Mouse (Mus musculus) v-Abl transformed pro-B cells (cell line): Measurements from ENCODE around the gene Mast4.

Experiments used
- in situ Hi-C, 2 experiments: fragments of 400-800 bp; cut with MboI; formaldehyde crosslinking; loops; one replicate each; pipeline ENCODE4 v1.15.1; 2025; ENCODE audit not compliant: unreplicated experiment in 2 of 2

The Mast4 gene

DNA sequence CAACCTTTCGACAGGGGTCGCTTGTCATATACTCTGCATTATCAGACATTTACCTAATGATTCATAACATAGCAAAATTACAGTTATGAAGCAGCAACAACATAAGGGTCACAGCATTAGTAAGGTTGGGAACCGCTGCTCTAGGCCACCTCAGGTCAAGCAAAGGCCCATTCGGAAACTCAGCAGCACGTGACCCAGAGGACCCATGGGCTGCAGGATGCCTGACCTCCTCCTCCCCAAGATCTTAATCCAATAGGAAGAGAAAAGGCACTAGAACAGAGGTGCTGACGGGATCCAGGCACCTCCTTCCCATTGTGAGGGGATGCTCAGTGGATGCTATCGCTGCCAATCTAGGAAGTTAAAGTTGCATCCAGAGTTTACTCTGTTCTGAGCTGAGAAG lies 432.2 kb downstream of the Mast4 start:
- in situ Hi-C loops: loop anchor here (10.0 to 25.0 kb wide), 6 partner anchors 157 to 1190 kb away; partner anchors contain the start of gene Pik3r1 (in 1 of the 2)

DNA sequence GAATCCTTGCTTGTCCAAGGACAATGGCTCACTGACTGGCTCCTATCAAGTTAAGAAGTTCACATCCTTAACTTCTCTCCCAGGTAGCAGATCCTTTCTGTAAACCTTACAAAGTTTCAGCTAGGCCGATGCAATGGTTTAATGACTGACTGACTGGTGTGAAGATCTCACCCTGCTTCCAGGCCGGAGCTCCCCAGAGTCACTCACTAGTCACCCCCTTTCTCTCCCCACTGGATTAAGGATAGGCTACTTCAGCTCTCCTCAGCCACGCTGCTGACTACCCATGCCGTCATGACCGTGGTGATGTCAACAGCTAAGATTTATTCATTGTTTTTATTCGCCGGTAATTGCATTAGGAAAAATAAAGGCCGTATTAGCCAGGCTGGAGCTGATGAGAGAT lies 433.8 kb downstream of the Mast4 start:
- in situ Hi-C loops: loop anchor here (10.0 to 25.0 kb wide), 6 partner anchors 156 to 1188 kb away; partner anchors contain the start of gene Pik3r1 (in 1 of the 2)

DNA sequence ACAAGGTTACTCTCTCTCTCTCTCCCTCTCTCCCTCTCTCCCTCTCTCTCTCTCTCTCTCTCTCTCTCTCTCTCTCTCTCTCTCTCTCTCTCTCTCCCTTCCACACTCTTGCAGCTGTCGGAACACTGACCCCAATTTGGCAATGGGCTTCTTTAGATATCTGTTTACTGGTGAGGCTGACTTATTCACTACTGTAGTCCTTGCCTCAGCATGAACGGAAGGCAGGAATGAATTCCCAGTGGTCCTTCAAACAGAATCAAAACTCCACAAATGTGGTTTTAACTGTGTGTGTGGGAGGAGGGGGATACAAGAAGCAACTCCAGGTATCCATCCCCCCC lies 434.2 kb downstream of the Mast4 start:
- in situ Hi-C loops: loop anchor here (10.0 to 25.0 kb wide), 6 partner anchors 155 to 1188 kb away; partner anchors contain the start of gene Pik3r1 (in 1 of the 2)

DNA sequence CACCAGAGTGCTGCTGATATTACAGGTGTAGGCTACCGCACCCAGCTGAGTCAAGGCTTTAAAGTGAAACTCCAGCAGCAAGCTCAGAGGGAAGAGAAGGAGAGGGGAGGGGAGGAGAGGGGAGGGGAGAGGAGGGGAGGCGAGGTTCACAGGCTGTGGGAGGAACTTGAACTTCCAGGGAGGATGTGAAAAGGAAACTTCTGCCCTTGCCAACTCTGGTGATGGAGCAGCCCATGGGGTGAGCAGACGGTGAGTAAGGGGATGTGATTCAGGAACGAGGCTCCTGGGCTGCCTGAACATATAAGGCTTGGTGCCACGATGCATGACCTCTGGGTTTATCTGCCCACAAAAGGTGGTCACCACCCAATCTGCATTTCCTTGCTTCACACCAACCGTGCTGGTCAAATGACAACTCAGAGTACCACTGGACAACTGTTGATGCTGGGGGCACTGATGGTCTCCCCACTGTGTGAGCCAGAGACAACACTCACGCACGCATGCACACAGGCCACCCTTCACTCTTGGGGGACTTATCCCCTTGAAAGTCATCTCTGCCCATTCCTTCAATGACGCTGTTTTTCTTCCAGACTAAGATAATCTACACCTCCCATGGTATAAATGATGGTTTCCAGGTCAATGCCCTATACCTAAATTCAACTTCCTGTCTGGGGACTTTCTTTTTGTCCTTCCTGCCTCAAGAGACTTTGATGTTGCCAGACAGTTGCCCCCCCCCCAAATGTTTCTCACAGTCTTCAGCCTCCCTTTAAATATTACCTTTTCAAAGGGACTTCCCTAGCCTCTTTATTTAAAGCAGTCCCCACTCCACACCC lies 434.8 kb downstream of the Mast4 start:
- in situ Hi-C loops: loop anchor here (5.0 to 25.0 kb wide), 7 partner anchors 155 to 1187 kb away; partner anchors contain the start of genes Cd180 (in 1 of the 2) and Pik3r1 (in 1 of the 2)

- in situ Hi-C loops: loop anchor here in 1 of 2 experiments (5.0 kb wide), 1 partner anchor 206 kb away; the partner anchor contains the start of gene Cd180
Observed at GRCm38 (mm10) chr13:102898374-102899131, 435.7 kb downstream of the Mast4 start.

DNA sequence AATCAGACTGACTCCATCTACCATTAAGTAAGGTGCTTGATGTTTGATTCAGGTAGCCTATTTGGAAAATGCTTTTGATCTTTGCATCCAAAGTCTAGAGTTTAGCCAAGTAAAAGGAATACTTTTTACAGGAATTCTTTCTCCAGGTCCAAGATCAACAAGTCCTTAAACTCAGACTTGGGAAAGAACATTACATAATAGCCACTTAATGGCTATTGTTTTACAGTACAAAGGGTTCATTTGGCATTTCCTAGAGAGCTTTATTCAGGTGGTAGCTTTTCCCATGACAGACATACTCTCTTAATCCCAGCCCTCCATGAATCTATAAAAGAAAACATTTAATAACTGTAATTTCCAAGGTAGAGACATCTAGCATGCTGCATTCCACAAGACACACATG lies 438.0 kb downstream of the Mast4 start:
- in situ Hi-C loops: loop anchor here in 1 of 2 experiments (5.0 kb wide), 1 partner anchor 204 kb away; the partner anchor contains the start of gene Cd180

DNA sequence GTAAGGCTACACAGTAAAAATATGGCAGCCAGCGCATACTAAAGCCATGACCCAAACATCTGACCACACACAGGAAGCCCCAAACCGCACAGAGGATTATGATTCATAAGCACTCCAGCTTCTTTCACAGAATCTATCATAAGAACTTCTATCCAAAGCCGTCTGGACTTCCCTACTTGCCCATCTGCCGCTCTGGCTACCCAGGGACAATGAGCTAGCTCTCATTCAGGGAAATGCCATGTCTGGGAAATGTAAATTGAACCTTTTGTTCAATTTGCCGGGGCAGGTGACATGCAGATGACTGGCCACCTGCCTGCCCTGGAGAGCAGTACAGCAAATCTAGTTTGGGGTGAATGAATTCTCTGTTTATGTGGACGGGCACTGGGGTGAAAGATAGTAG lies 438.4 kb downstream of the Mast4 start:
- in situ Hi-C loops: loop anchor here in 1 of 2 experiments (5.0 kb wide), 1 partner anchor 204 kb away; the partner anchor contains the start of gene Cd180

DNA sequence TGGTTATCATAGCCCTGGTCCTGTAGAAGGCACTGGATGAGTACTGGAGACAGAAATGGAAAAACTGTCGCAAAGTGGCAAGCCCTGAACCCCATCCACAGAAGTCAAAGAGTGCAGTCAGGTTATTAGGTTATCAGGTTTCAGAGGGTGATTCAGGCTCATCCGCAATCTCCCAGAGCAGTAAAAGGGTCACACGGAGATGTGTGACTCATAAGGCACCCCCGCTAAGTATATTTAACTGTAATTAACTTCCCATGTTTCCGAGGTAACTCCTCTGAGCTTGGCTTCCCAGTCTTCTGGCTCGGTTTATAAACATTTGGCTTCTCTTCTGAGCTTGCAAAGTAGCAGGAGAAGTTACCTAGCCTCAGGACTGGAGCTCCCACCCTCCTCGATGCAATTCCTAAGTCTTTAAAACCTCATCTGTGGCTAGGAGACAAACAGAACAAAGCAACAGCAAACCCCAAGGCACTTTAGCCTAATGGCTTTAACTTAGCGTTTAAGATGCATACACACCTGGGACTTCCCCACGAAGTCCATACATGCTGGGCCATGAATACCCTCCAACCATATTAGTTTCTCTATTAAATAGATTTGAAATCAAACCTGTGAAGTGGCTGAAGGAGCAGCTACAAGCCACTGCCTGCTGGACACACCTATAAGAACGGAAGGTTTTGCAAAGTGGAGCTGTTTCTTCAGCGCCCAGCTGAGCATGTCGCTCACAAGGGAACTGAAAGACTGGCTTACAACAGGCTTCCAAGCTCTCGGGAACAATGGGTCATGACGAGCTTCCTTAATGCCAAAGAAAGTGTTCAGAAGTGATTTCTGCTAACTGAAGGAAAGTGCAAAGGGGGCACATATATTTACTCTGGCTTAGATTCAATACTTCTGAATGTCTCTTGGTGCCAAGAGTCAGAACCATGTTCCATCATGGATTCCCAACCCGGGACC lies 439.7 kb downstream of the Mast4 start:
- in situ Hi-C loops: loop anchor here in 1 of 2 experiments (5.0 kb wide), 1 partner anchor 202 kb away; the partner anchor contains the start of gene Cd180

GRCm38 (mm10) chr13:102892783-102893182 lies 441.5 kb downstream of the Mast4 start:
- in situ Hi-C loops: no loop called here

DNA sequence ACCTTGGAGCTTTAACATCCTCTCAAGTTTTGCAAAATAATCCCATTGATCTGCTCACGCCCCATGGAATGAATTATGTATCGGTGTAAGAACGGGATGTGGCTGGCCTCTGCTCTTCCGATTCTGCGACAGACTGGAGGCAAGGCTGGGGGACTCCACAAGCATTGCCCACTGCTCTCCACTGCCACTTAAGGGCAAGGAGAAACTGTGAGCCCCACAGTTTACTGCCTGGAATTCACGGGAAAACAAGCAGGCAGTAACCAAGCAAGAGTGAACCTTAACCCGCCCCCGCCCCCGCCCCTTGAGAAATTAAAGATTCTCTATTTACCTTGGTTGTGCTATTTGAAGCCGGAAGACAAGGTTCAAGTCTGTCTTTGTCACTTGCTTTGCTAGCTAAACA lies 444.3 kb downstream of the Mast4 start:
- in situ Hi-C loops: no loop called here

- in situ Hi-C loops: no loop called here
Observed at GRCm38 (mm10) chr13:102889537-102889936, 444.8 kb downstream of the Mast4 start.

DNA sequence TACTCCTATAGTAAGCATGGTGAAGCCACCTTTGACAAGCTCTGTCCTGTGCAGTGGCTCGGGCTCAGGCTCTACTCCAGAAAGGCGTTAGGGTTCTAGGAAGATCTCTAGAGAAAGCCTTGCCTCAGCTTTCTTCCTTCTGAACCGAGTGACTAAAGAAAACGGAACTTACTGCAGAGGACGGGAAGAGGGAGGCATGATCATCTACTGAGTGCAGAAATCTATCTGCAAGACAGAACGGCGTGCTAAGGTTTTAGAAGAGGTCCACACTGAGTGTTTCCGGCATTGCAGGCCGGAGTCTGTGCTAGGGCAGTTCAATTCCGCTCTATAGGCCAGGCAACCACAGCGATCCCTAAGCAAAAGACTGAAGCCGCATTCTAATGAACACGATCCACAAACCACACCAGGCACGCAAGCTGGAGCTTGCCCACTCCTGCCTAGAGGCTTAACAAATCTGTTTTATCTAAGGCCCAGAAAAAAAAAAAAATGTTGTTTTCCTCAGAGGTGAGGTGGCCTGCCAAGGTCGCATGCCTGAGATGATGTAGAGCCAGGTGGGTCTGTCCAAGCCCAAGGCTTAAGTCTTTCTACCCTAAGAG lies 445.3 kb downstream of the Mast4 start:
- in situ Hi-C loops: no loop called here

GRCm38 (mm10) chr13:102888211-102888610 lies 446.1 kb downstream of the Mast4 start:
- in situ Hi-C loops: no loop called here

- in situ Hi-C loops: no loop called here
Observed at GRCm38 (mm10) chr13:102887534-102887933, 446.8 kb downstream of the Mast4 start.

- in situ Hi-C loops: no loop called here
Observed at GRCm38 (mm10) chr13:102886788-102887187, 447.5 kb downstream of the Mast4 start.

GRCm38 (mm10) chr13:102886147-102886546 lies 448.1 kb downstream of the Mast4 start:
- in situ Hi-C loops: no loop called here

GRCm38 (mm10) chr13:102880381-102881076 lies 453.8 kb downstream of the Mast4 start:
- in situ Hi-C loops: no loop called here

GRCm38 (mm10) chr13:102878631-102879030 lies 455.7 kb downstream of the Mast4 start:
- in situ Hi-C loops: no loop called here

DNA sequence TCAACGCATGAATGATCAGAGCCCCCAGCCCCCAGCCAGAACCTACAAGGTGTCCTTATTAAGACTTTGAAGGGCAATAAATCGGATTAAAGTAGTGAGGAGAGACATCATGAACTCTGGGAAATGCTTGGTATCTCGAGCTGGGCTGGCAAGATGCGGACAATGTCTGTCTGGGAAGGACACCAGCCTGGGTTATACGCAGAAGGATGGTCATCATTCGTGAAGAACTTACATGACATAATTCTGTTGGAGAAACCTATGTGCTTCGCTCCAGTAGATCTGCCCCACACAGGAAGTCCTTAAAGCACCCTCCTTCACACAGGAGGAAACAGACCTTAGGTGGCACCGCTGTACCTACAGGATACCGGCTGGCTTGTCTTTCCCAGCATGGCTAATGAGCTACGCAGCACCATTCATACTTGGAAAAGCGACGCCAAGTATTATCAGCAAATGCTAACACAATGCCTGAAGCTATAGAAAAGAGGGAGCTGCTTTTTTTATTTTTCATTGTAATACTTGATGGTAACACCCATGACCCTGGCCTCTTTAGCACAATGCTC lies 456.5 kb downstream of the Mast4 start:
- in situ Hi-C loops: no loop called here
